Mouse (Mus musculus): Measurements from ENCODE around the gene Zfhx3.

- TF ChIP-seq CTCF (IDR thresholded peaks at IDR 0.05; ENCODE audit: low read depth, low read length) (no peak), POLR2A (IDR thresholded peaks at IDR 0.05; ENCODE audit: extremely low read depth, insufficient read depth, low read length) (no peak)
Measured at GRCm38 (mm10) chr8:108027561-108028025, 85.1 kb downstream of the Zfhx3 start.
